Mouse (Mus musculus) hindbrain, embryonic 12.5 days (tissue): ENCODE results near the gene Tnfrsf1a. TPM values are rescaled to one million over a fixed set of nuclear protein-coding genes. Genes with fewer than 3 reads are reported as not detected.

Experiments used
- ATAC-seq: fragments of 200-750 bp; cut with Nextera tagmentation; 2 replicates; pipeline ENCODE4 v1.8.0; 2017; ENCODE audit warnings: moderate TSS enrichment; ENCODE audit not compliant: low FRiP score
- H3K27ac ChIP-seq: fragments of 300-500 bp; sonication (generic); 2 replicates; pipeline ENCODE4 v1.5.1; 2016; ENCODE audit warnings: mild to moderate bottlenecking
- H3K27me3 ChIP-seq: fragments of 300-500 bp; sonication (generic); 2 replicates; pipeline ENCODE4 v1.6.1; 2016; ENCODE audit warnings: mild to moderate bottlenecking
- H3K36me3 ChIP-seq: fragments of 300-500 bp; sonication (generic); 2 replicates; pipeline ENCODE4 v1.6.1; 2016; ENCODE audit warnings: mild to moderate bottlenecking
- H3K4me1 ChIP-seq: fragments of 300-500 bp; sonication (generic); 2 replicates; pipeline ENCODE4 v1.6.1; 2016
- H3K4me2 ChIP-seq: fragments of 300-500 bp; sonication (generic); replicated peaks from 2 replicates; pipeline ENCODE4 v1.6.1; 2016; ENCODE audit warnings: mild to moderate bottlenecking
- H3K4me3 ChIP-seq: fragments of 300-500 bp; sonication (generic); 2 replicates; pipeline ENCODE4 v1.5.1; 2016; ENCODE audit warnings: mild to moderate bottlenecking
- H3K9ac ChIP-seq: fragments of 300-500 bp; sonication (generic); 2 replicates; pipeline ENCODE4 v1.6.1; 2016; ENCODE audit warnings: mild to moderate bottlenecking, moderate library complexity
- H3K9me3 ChIP-seq: fragments of 300-500 bp; sonication (generic); replicated peaks from 2 replicates; pipeline ENCODE4 v1.6.1; 2016; ENCODE audit warnings: mild to moderate bottlenecking
- whole genome bisulfite sequencing: fragments of 180-500 bp; shearing (Covaris S2); methylation state at CpG from one replicate; pipeline ENCODE4 v1.1.7; 2016; 5-methylcytosine and 5-hydroxymethylcytosine counted together
- polyA plus RNA-seq: library from polyadenylated mRNA; unstranded; fragments of >200 nt; fragmentation: Nextera tagmentation; extraction: Ambion mirVana; gene quantifications from 2 replicates; pipeline ENCODE4 v1.2.1, GENCODE M21; 2016

The Tnfrsf1a gene
- polyA plus RNA-seq, 1 experiment from 2014 or later: 29.9 TPM

DNA sequence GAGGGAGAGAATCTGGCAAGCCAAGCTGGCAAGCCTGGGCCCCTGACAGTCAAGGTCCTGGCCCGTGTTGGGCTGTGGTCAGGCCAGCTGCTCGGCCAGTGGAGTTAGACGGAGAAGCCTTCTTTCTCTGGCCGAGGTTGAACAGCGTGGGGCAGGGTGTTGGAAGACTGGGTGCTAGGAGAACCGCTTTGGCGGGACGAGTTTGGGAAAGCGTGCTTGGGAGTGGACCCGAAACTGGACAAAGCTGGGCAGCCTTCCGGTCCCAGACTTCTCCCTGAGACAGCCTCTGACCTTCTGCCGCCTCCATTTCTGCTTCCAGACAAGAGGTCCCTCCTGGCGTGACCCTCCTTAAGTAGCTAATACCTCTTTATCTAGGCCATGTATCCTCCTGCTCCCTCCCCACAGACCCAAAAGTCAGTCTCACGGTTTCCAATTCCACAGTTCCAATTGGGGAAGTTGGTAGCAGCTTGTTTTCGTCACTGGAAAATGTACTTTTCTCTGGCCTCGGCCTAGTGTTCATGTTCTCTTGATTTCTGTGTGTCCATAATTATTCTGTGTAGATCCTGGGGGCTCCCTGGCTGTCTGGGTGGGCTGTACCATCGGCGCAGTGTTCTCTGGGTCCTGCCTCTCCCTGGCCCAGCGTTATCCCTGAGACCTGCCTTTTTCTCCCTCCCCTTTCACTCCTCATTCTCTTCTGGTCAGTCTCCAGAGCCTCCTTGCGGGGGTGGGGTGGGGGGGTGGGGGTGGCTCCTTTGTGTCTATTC lies 1.3 kb downstream of the Tnfrsf1a start:
- Histone ChIP-seq H3K4me2 (peak overlapping the region; percentile 78), H3K4me1 (peaks cover 51% of the 10 kb centered on the region), H3K36me3 (no peaks in the 10 kb centered on the region), H3K9ac (peak overlapping the region; percentile 63), H3K27ac (peak overlapping the region; percentile 60), H3K4me3 (peak overlapping the region; percentile 47), H3K9me3 (no peaks in the 10 kb centered on the region), H3K27me3 (peaks cover 15% of the 10 kb centered on the region)
- WGBS: 8% methylated on average over 20 of the region's 20 CpGs
- 0 out of 2 replicates have a peak, but pooled peaks have one; percentile 17 for ATAC-seq

DNA sequence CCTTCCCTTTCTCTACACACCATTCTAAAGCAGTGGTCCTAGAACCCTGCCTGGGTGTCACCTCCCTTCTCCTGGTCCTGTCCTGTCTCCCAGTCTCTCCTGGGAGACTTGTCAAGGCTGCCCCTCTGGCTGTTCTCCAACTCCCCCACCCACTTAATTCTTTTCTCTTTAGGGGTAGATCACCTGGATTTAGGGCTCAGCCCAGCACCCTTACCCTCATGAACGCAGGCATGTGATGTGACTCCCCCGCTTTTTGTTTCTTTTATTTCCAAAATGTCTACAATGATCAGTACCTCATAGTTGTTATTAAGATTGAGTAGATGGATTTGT lies 1.8 kb downstream of the Tnfrsf1a start:
- Histone ChIP-seq H3K27ac (no peak overlapping the region), H3K9ac (peak overlapping the region; percentile 63), H3K4me1 (peaks cover 57% of the 10 kb centered on the region), H3K9me3 (no peaks in the 10 kb centered on the region), H3K27me3 (peaks cover 15% of the 10 kb centered on the region), H3K4me3 (peak overlapping the region; percentile 47), H3K4me2 (peak overlapping the region; percentile 78), H3K36me3 (no peaks in the 10 kb centered on the region)
- no peak for ATAC-seq
- WGBS: 84% methylated on average over 2 of the region's 2 CpGs

DNA sequence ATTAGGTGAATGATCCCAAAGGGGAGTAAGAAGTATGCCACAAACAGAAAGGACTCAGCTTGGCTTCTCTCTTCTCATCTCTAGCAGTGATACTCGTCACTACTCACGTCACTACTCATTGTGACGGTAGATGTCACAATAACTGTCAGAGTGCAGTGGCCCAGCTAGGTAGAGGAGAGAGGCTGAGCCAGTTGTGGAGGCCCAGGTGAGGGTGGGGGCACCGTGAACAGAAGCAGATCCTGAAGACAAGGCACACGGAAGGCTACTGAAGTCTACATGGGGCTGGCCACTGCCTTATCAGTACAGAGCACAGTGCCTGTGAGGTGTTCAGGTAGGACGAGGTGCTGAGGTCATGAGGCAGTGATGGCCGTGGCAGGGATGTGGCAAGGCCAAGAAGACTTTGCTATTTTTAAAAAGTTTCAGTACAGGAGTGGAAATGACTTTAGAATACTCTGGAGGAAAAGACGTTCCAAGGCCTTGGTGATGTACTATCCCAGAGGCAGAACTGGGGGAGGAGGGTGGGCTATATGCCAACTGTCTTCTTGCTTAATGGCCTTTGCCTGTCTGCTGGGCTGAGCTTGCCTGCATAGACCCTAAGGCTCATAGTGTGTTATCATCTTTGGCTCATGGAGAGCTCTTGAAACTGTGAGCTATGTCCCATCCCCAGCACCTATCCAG lies 2.3 kb downstream of the Tnfrsf1a start:
- peaks cover 15% of the 10 kb centered on the region for H3K27me3 ChIP-seq
- WGBS: 80% methylated on average over 8 of the region's 8 CpGs
- no peak overlapping the region for H3K4me3 ChIP-seq
- H3K4me1 ChIP-seq: peaks cover 62% of the 10 kb centered on the region
- H3K36me3 ChIP-seq: no peaks in the 10 kb centered on the region
- H3K4me2 ChIP-seq: peak overlapping the region; percentile 78; the same call in 1 of the 2 replicates
- H3K9ac ChIP-seq: no peak overlapping the region
- no peak overlapping the region for H3K27ac ChIP-seq
- H3K9me3 ChIP-seq: no peaks in the 10 kb centered on the region
- ATAC-seq: no peak

DNA sequence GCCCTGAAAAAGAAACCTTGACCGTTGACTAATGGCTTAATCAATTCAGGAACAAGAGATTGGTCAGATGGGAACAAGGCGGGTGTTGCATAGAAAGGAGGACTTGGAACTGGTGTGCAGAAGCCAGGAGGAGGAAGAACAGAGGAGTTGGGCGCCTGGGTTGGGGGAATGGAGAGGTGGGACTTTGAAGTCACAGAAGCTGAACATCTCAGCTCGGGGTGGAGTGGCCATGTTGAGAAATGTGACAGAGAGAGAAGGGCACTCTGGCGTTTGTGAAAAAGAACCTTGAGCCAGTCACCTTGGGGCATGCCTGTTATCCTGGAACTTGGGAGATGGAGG lies 2.9 kb downstream of the Tnfrsf1a start:
- no peak overlapping the region for H3K4me3 ChIP-seq
- no peaks in the 10 kb centered on the region for H3K9me3 ChIP-seq
- no peak overlapping the region for H3K27ac ChIP-seq
- no peak overlapping the region for H3K4me2 ChIP-seq
- ATAC-seq: no peak
- WGBS: 76% methylated on average over 5 of the region's 5 CpGs
- H3K9ac ChIP-seq: no peak overlapping the region
- peaks cover 15% of the 10 kb centered on the region for H3K27me3 ChIP-seq
- no peaks in the 10 kb centered on the region for H3K36me3 ChIP-seq
- peaks cover 62% of the 10 kb centered on the region for H3K4me1 ChIP-seq

DNA sequence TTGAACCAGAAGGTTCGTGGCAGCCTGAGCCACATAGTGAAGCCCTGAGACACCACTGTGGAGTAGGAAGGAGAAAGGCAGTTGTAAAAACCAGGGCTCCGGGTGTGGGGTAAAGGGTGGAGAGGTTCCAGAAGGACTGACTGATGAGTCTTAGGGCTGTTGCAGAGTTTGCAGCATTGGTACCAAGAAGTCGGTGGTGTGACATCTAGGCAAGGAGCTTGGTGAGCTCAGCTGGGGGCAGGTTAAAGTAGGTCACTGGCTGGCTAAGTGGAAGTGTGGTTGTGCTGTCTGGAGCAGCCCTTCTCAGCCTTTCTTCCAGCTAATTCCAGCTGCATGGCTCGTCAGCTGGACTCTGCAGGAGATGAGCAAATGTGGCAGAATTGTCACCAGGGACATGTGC lies 3.6 kb downstream of the Tnfrsf1a start:
- ATAC-seq: no peak
- Histone ChIP-seq H3K4me1 (peaks cover 62% of the 10 kb centered on the region), H3K36me3 (0 out of 2 replicates have a peak, but pooled peaks cover 4% of the 10 kb centered on the region), H3K27ac (no peak overlapping the region), H3K4me3 (no peak overlapping the region), H3K9me3 (no peaks in the 10 kb centered on the region), H3K27me3 (peaks cover 15% of the 10 kb centered on the region), H3K4me2 (no peak overlapping the region), H3K9ac (no peak overlapping the region)
- 56% methylated on average over 4 of the region's 4 CpGs for WGBS

DNA sequence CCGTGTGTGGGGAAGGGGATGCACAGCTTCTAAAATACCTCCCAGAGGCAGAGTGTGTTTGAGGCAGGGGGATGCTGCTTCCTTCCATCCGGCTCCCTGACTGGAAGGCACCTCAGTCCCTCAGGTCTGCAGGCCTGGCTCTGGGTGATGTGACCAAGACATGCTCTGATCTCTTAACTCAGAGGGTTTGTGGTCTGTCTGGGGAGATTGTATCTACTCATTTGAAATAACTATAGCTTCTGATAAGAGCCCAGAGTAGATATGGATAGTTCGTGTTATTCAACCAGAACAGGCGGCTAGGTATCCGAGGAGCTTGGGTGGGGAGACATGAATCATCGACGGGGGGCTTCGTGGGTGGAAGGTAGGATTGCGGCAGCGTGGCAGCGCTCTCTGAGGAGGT lies 4.1 kb downstream of the Tnfrsf1a start:
- no peak for ATAC-seq
- Histone ChIP-seq H3K36me3 (peaks cover 8% of the 10 kb centered on the region; the same call in 1 of the 2 replicates), H3K4me2 (no peak overlapping the region), H3K4me3 (no peak overlapping the region), H3K9ac (no peak overlapping the region), H3K9me3 (no peaks in the 10 kb centered on the region), H3K4me1 (peaks cover 62% of the 10 kb centered on the region), H3K27ac (no peak overlapping the region), H3K27me3 (peaks cover 13% of the 10 kb centered on the region)
- WGBS: 77% methylated on average over 11 of the region's 11 CpGs

DNA sequence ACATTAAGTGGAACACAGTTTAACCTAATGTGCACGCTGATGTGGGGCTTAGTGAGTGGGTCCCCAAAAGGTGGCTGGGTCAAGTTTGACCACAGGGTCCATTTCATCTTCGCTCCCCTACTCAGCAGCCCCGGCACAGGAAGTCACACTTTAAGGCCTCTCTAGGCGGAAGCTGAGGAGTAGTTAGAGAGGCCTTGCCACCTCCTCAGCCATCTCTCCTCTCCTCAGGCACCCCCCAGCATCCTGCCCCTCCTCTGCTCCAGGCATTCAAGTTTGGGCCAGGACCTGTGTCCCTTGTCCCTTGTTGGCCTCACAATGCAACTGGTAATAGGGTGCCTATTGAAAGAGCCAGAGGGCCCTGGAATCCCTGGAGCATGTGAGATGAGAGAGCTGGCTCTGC lies 4.5 kb downstream of the Tnfrsf1a start:
- Histone ChIP-seq H3K4me3 (no peak overlapping the region), H3K9me3 (no peaks in the 10 kb centered on the region), H3K4me2 (no peak overlapping the region), H3K27ac (no peak overlapping the region), H3K36me3 (peaks cover 8% of the 10 kb centered on the region; the same call in 1 of the 2 replicates), H3K4me1 (peaks cover 60% of the 10 kb centered on the region), H3K27me3 (peaks cover 11% of the 10 kb centered on the region), H3K9ac (no peak overlapping the region)
- WGBS: 88% methylated on average over 4 of the region's 4 CpGs
- ATAC-seq: no peak

DNA sequence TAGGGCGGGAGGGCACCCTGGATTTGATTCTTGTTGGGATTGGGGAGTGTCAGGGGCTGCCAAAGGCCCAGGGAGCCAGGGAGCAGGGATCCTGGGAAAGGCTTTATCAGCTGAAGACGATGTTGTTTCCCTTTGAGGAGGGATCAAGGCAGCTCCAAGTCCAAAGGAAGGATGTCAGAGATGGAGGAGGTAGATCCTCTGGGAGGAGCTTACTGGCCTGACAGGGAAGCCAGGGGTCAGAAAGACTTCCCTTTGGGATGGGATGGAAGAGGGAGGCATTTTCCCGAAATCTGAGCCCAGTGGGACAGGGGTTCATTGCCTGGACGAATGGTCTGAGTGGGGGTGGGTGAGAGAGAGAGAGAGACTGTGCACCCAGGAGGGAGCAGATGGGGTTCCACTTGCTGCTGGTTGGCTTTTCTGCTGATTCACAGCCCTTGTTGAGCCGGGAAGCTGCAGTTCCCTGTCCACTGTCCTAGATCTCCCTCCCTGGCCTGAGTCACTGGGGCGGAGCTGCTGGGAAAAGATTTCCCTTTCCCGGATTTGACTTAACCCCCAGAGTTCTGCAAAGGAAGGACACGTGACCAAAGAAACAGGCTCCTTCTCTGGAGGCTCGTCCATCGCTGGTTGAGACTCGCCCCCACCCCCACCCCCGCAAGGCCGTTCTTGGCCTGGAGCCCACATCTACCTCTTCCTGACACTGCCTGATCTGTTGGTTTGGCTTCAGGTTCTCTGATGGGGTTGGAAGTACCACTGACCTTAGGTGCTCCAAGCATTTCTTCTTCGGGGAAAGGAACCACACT lies 5.4 kb downstream of the Tnfrsf1a start:
- 9% methylated on average over 14 of the region's 14 CpGs for WGBS
- Histone ChIP-seq H3K27me3 (peaks cover 7% of the 10 kb centered on the region), H3K4me1 (peaks cover 52% of the 10 kb centered on the region), H3K36me3 (peaks cover 8% of the 10 kb centered on the region; the same call in 1 of the 2 replicates), H3K9ac (no peak overlapping the region), H3K9me3 (no peaks in the 10 kb centered on the region), H3K4me3 (no peak overlapping the region), H3K4me2 (peak overlapping the region; percentile 36), H3K27ac (0 out of 2 replicates have a peak overlapping the region, but pooled peaks have one; percentile 7)
- ATAC-seq: no peak

DNA sequence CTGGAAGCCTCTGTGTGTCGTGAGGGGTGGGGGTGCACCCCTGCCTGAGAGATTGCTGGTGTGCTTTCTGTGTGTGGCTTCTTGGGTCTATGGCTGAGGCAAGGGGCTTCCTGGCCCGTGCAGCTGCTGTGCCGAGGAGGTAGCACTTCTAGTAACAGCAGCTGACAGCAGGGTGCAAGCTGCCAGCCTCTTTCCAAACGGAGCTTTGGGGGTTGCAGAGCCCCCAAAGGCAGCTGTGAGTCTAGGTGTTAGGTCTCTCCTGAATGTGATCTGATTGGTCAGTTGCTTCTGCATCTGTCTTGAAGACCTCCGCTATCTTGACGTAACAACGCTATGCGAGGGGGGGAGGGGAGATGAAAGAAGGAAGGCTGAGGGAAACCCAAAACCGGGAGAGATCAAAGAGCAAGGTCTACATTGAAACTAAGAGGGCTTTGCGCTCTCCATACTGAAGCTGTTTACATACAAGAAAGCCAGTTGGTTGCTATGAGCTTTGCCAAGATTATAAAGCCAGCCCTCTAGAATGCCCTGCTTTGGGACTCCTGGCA lies 6.1 kb downstream of the Tnfrsf1a start:
- Histone ChIP-seq H3K27ac (no peak overlapping the region), H3K4me3 (no peak overlapping the region), H3K36me3 (peaks cover 8% of the 10 kb centered on the region; the same call in 1 of the 2 replicates), H3K4me2 (peak overlapping the region; percentile 36), H3K9ac (0 out of 2 replicates have a peak overlapping the region, but pooled peaks have one; percentile 8), H3K9me3 (no peaks in the 10 kb centered on the region), H3K4me1 (peaks cover 45% of the 10 kb centered on the region), H3K27me3 (peaks cover 9% of the 10 kb centered on the region)
- 6% methylated on average over 10 of the region's 10 CpGs for WGBS
- ATAC-seq: no peak

DNA sequence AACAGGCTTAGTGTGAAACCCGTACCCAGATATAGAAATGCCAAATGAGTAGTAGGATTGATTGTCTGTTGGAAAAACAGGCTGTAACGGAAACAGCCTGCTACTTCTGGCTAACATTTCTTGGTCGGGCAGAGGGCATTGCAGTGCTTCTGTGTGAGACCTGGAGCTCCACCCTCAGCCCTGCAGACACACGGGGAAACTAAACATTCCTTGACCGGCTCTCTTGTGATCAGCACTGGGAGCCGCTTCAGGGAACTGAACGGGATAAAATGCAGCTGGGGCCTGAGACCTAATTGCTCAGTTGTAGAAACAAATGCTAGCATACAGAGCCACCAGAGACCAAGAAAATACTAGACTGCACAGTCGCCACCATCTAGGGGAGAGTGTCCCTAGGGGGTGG lies 7.1 kb downstream of the Tnfrsf1a start:
- Histone ChIP-seq H3K9me3 (no peaks in the 10 kb centered on the region), H3K4me1 (peaks cover 42% of the 10 kb centered on the region), H3K27me3 (peaks cover 19% of the 10 kb centered on the region), H3K9ac (no peak overlapping the region), H3K4me3 (no peak overlapping the region), H3K36me3 (peaks cover 8% of the 10 kb centered on the region; the same call in 1 of the 2 replicates), H3K27ac (no peak overlapping the region), H3K4me2 (no peak overlapping the region)
- no peak for ATAC-seq
- WGBS: 37% methylated on average over 8 of the region's 8 CpGs

DNA sequence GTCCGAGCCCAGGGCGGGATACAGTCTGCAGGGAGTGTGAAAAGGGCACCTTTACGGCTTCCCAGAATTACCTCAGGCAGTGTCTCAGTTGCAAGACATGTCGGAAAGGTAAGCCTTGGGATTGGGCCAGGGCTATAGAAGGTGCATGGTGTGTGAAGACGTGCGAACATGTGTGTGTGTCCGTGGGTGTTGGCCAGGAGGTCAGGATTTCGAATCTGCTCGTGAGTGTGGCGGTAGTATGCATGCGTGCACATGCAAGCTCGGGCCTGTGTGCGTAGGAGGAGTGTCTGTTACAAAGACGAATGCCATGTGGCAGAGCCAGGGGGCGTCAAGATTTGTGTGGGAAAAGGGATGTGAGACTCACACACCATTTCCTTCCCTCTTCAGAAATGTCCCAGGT lies 8.2 kb downstream of the Tnfrsf1a start:
- peaks cover 38% of the 10 kb centered on the region for H3K4me1 ChIP-seq
- H3K36me3 ChIP-seq: peaks cover 8% of the 10 kb centered on the region; the same call in 1 of the 2 replicates

DNA sequence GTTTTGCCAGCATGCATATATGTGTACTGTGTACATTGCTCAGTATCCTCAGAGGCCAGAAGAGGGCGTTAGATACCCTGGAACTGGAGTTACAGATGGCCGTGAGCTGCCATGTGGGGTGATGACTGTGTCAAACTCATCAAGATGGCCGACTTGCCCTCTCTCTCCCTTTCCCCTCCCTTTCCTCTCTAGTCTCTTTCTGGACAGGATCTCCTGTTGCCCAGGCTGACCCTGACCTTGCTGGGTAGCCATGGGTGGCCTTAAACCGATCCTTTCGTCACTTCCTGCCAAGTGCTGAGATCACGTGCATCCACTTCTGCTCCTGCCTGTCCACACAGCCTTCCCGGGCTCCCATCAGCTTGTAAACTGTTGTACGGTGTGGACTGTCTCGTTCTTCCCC lies 10.8 kb downstream of the Tnfrsf1a start:
- no peak for ATAC-seq
- H3K9ac ChIP-seq: no peak overlapping the region
- 50% methylated on average over 9 of the region's 9 CpGs for WGBS
- no peak overlapping the region for H3K4me3 ChIP-seq
- H3K27me3 ChIP-seq: peaks cover 52% of the 10 kb centered on the region
- H3K4me1 ChIP-seq: peaks cover 36% of the 10 kb centered on the region
- no peak overlapping the region for H3K4me2 ChIP-seq
- H3K36me3 ChIP-seq: peaks cover 8% of the 10 kb centered on the region; the same call in 1 of the 2 replicates
- no peaks in the 10 kb centered on the region for H3K9me3 ChIP-seq
- no peak overlapping the region for H3K27ac ChIP-seq

More for the DNA sequence above, 8.2 kb downstream of the Tnfrsf1a start:
- no peak for ATAC-seq
- Histone ChIP-seq H3K4me2 (no peak overlapping the region), H3K4me3 (no peak overlapping the region), H3K9me3 (no peaks in the 10 kb centered on the region), H3K27ac (no peak overlapping the region), H3K9ac (no peak overlapping the region), H3K27me3 (peaks cover 25% of the 10 kb centered on the region)
- 90% methylated on average over 15 of the region's 15 CpGs for WGBS
